Mouse (Mus musculus) heart, embryonic 14.5 days (tissue): Measurements from ENCODE around the gene Ttll13. TPM values are rescaled to one million over a fixed set of nuclear protein-coding genes. Genes with fewer than 3 reads are reported as not detected.

Experiments
- ATAC-seq: fragments of 200-750 bp; cut with Nextera tagmentation; 2 replicates; pipeline ENCODE4 v1.8.0; 2017; ENCODE audit warnings: low read depth, moderate TSS enrichment; ENCODE audit not compliant: insufficient number of reproducible peaks, insufficient read depth, low FRiP score
- H3K27ac ChIP-seq, 2 experiments: fragments of 200-500 bp in 1 of 2; fragments of 300-500 bp in 1 of 2; sonication (generic) in 1 of 2; replicated peaks in 1 of 2; 2 replicates each; pipeline ENCODE4 v1.5.1; 2012 to 2014; ENCODE audit warnings: low read depth in 2 of 2, low read length in 2 of 2, control low read depth in 1 of 2, mild to moderate bottlenecking in 1 of 2, mixed read lengths in 1 of 2; ENCODE audit not compliant: control insufficient read depth in 1 of 2, insufficient read depth in 1 of 2
- H3K27me3 ChIP-seq: fragments of 300-500 bp; sonication (generic); 2 replicates; pipeline ENCODE4 v1.6.1; 2014; ENCODE audit warnings: mild to moderate bottlenecking, low read length, control low read depth; ENCODE audit not compliant: control insufficient read depth, insufficient read depth
- H3K36me3 ChIP-seq: fragments of 300-500 bp; sonication (generic); 2 replicates; pipeline ENCODE4 v1.6.1; 2014; ENCODE audit warnings: mild to moderate bottlenecking, control low read depth, low read length, mixed read lengths; ENCODE audit not compliant: control insufficient read depth, insufficient read depth
- H3K4me1 ChIP-seq, 2 experiments: fragments of 200-500 bp in 1 of 2; fragments of 300-500 bp in 1 of 2; sonication (generic) in 1 of 2; 2 replicates each; pipeline ENCODE4 v1.6.1; 2012 to 2014; ENCODE audit warnings: low read length in 2 of 2, control low read depth in 1 of 2, mixed read lengths in 1 of 2; ENCODE audit not compliant: control insufficient read depth in 2 of 2, insufficient read depth in 2 of 2
- H3K4me2 ChIP-seq: fragments of 300-500 bp; sonication (generic); 2 replicates; pipeline ENCODE4 v1.6.1; 2014; ENCODE audit warnings: mild to moderate bottlenecking, low read length
- H3K4me3 ChIP-seq, 2 experiments: fragments of 200-500 bp in 1 of 2; fragments of 300-500 bp in 1 of 2; sonication (generic) in 1 of 2; 2 replicates each; pipeline ENCODE4 v1.5.1; 2012 to 2014; ENCODE audit warnings: low read length in 2 of 2, mild to moderate bottlenecking in 2 of 2, control low read depth in 1 of 2, low read depth in 1 of 2, moderate library complexity in 1 of 2; ENCODE audit not compliant: control insufficient read depth in 1 of 2, insufficient read depth in 1 of 2
- H3K9ac ChIP-seq: fragments of 300-500 bp; sonication (generic); 2 replicates; pipeline ENCODE4 v1.6.1; 2014; ENCODE audit warnings: mild to moderate bottlenecking, low read length
- H3K9me3 ChIP-seq: fragments of 300-500 bp; sonication (generic); 2 replicates; pipeline ENCODE4 v1.6.1; 2016; ENCODE audit warnings: low read length, control low read depth; ENCODE audit not compliant: control insufficient read depth
- WGBS: fragments of 180-500 bp; shearing (Covaris S2); extraction: QIAGEN DNeasy Blood & Tissue Kit; methylation state at CpG from one replicate; pipeline ENCODE4 v1.1.7; 2014; 5-methylcytosine and 5-hydroxymethylcytosine counted together
- polyA plus RNA-seq: library from polyadenylated mRNA; unstranded; fragments of >200 nt; fragmentation: Nextera tagmentation; extraction: Ambion mirVana; gene quantifications from 2 replicates; pipeline ENCODE4 v1.2.1, GENCODE M21; 2014

Ttll13 gene
- polyA plus RNA-seq, 1 experiment from 2014 or later, result 1.6 TPM

- Histone ChIP-seq H3K27ac (no peak overlapping the region), H3K36me3 (peaks cover 53% of the 10 kb centered on the region), H3K4me3 (no peak overlapping the region), H3K4me2 (no peak overlapping the region), H3K4me1 (peaks cover 2 to 18% of the 10 kb centered on the region in 2 experiments; a peak in 3 of 4 replicates), H3K9ac (no peak overlapping the region), H3K27me3 (no peaks in the 10 kb centered on the region), H3K9me3 (no peaks in the 10 kb centered on the region)
- ATAC-seq, result no peak
- WGBS, result 63% methylated on average over 1 of the region's 1 CpGs
Observed at GRCm38 (mm10) chr7:80267764-80268163, 21.6 kb downstream of the Ttll13 start.

- H3K4me2 ChIP-seq, result peak within 1 kb of the TSS; percentile 94
- 4% methylated on average over 21 of the region's 21 CpGs for WGBS
- peak within 1 kb of the TSS; percentile 77 to 80 for H3K27ac ChIP-seq
- H3K27me3 ChIP-seq, result no peaks in the 10 kb centered on the region
- H3K4me1 ChIP-seq, result peaks cover 2 to 18% of the 10 kb centered on the region in 2 experiments; a peak in 3 of 4 replicates
- peak; percentile 75 for ATAC-seq
- H3K4me3 ChIP-seq, result peak within 1 kb of the TSS; percentile 82 to 91
- peaks cover 54% of the 10 kb centered on the region for H3K36me3 ChIP-seq
- H3K9ac ChIP-seq, result peak within 1 kb of the TSS; percentile 89
- no peaks in the 10 kb centered on the region; the same call in 1 of the 2 replicates for H3K9me3 ChIP-seq
Observed at GRCm38 (mm10) chr7:80268897-80269750, 22.9 kb downstream of the Ttll13 start, which contains the start of gene Vps33b. Gene Vps33b (plus strand): TSS chr7:80269649.

GRCm38 (mm10) chr7:80269751-80270255 is 23.6 kb downstream of the Ttll13 start:
- whole genome bisulfite sequencing, result under 1% methylated on average over 23 of the region's 23 CpGs
- peak overlapping the region; percentile 89 for H3K9ac ChIP-seq
- peak overlapping the region; percentile 94 for H3K4me2 ChIP-seq
- H3K27ac ChIP-seq, result peak overlapping the region; percentile 49 to 80
- no peaks in the 10 kb centered on the region for H3K27me3 ChIP-seq
- H3K36me3 ChIP-seq, result peaks cover 54% of the 10 kb centered on the region
- peak overlapping the region; percentile 82 to 91 for H3K4me3 ChIP-seq
- peaks cover 2 to 18% of the 10 kb centered on the region in 2 experiments; a peak in 3 of 4 replicates for H3K4me1 ChIP-seq
- peak; percentile 64 for ATAC-seq
- H3K9me3 ChIP-seq, result peaks cover 6% of the 10 kb centered on the region

DNA sequence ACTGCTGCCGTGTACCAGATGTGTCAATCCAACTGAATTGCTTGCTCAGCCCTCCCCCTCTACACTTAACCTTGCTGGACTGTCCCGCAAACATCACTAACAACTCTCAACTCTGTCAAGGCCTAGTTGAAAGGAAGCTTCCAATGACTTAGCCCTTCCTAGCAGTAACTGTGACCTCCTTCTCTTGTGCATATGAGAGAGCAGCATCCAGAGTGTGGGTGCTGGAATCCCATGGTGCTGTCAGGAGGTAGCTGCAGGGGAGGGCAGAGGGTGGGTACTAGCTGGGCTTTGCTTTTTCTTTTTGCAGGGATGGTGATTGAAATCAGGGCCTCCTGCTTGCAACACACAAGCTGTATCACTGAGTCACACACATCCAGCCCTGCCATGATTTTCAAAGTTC is 27.3 kb downstream of the Ttll13 start:
- 87% methylated on average over 2 of the region's 2 CpGs for WGBS
- no peak for ATAC-seq

DNA sequence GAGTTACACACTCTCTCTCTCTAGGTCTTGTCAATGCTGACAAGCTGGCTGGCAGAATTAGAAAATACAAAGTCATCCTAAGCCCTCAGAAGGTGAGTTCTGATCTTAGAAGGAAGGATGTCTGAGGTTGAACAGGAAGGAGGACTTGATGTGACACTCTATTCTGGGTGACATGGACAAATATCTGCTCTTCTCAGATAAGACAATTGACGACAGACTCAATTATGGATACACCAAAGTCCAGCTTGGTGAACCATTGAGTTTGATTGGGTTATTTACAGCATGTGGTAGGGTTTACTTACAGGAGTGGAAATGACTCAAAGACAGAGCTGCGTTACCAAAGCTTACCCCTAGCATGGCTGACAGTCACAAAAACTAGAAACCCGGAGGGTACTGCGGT is 30.2 kb downstream of the Ttll13 start:
- H3K27ac ChIP-seq, result no peak overlapping the region
- peaks cover 90% of the 10 kb centered on the region for H3K36me3 ChIP-seq
- 96% methylated on average over 4 of the region's 4 CpGs for WGBS
- no peak overlapping the region for H3K4me2 ChIP-seq
- ATAC-seq, result no peak
- no peaks in the 10 kb centered on the region for H3K27me3 ChIP-seq
- H3K4me1 ChIP-seq, result no peaks in the 10 kb centered on the region
- H3K9me3 ChIP-seq, result peaks cover 11% of the 10 kb centered on the region
- H3K4me3 ChIP-seq, result no peak overlapping the region
- no peak overlapping the region for H3K9ac ChIP-seq

More for the DNA sequence above, 27.3 kb downstream of the Ttll13 start:
- Histone ChIP-seq H3K4me1 (peaks cover 2 to 16% of the 10 kb centered on the region in 2 experiments; a peak in 3 of 4 replicates), H3K9ac (no peak overlapping the region), H3K27ac (no peak overlapping the region), H3K27me3 (no peaks in the 10 kb centered on the region), H3K36me3 (peaks cover 63% of the 10 kb centered on the region), H3K4me2 (no peak overlapping the region), H3K4me3 (no peak overlapping the region), H3K9me3 (peaks cover 11% of the 10 kb centered on the region)

GRCm38 (mm10) chr7:80280032-80280431 is 33.9 kb downstream of the Ttll13 start:
- Histone ChIP-seq H3K36me3 (peaks cover 90% of the 10 kb centered on the region), H3K4me2 (no peak overlapping the region), H3K9ac (no peak overlapping the region), H3K4me3 (no peak overlapping the region), H3K4me1 (no peaks in the 10 kb centered on the region), H3K27ac (no peak overlapping the region), H3K27me3 (no peaks in the 10 kb centered on the region), H3K9me3 (peaks cover 3% of the 10 kb centered on the region)
- no peak for ATAC-seq
- 81% methylated on average over 10 of the region's 10 CpGs for WGBS

DNA sequence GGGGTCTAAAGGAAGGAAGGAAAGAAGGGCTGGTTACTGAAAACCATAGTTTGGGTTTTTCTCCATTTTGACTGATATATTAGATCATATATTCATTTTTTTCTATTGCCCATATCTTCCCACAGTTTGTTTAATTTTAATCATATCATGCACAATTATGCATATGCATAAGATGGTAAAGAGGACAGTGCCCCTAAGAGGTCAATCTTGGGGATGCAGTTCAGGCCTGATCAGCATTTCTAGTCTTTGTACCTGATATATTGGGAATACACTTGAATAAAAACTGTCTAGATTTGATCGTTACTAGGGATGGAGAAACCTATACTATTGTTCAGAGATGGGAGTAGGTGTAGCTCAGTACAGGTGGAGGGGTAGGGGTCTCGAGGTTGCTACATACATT is 34.8 kb downstream of the Ttll13 start:
- Histone ChIP-seq H3K4me3 (no peak overlapping the region), H3K36me3 (peaks cover 91% of the 10 kb centered on the region), H3K4me1 (no peaks in the 10 kb centered on the region), H3K27ac (no peak overlapping the region), H3K4me2 (no peak overlapping the region), H3K9me3 (no peaks in the 10 kb centered on the region), H3K27me3 (no peaks in the 10 kb centered on the region), H3K9ac (no peak overlapping the region)
- WGBS, result 88% methylated on average over 2 of the region's 2 CpGs
- no peak for ATAC-seq
